Mouse (Mus musculus) kidney, embryonic 16.5 days (tissue): ENCODE data around the gene Il17rb. TPM values are rescaled to one million over a fixed set of nuclear protein-coding genes. Genes with fewer than 3 reads are reported as not detected.

Experiments
- ATAC-seq: fragments of 200-750 bp; cut with Nextera tagmentation; 2 replicates; pipeline ENCODE4 v1.8.0; 2017; ENCODE audit warnings: moderate TSS enrichment; ENCODE audit not compliant: low FRiP score, low TSS enrichment
- H3K27ac ChIP-seq: fragments of 300-500 bp; sonication (generic); 2 replicates; pipeline ENCODE4 v1.5.1; 2014; ENCODE audit warnings: low read length
- H3K27me3 ChIP-seq: fragments of 300-500 bp; sonication (generic); 2 replicates; pipeline ENCODE4 v1.6.1; 2014; ENCODE audit warnings: low read length, control low read depth, mixed read lengths; ENCODE audit not compliant: insufficient read depth
- H3K36me3 ChIP-seq: fragments of 300-500 bp; sonication (generic); 2 replicates; pipeline ENCODE4 v1.6.1; 2014; ENCODE audit warnings: low read length, control low read depth, mixed read lengths; ENCODE audit not compliant: insufficient read depth
- H3K4me1 ChIP-seq: fragments of 300-500 bp; sonication (generic); 2 replicates; pipeline ENCODE4 v1.6.1; 2014; ENCODE audit warnings: low read length, control low read depth, mixed read lengths; ENCODE audit not compliant: insufficient read depth
- H3K4me2 ChIP-seq: fragments of 300-500 bp; sonication (generic); replicated peaks from 2 replicates; pipeline ENCODE4 v1.6.1; 2014; ENCODE audit warnings: low read depth, low read length
- H3K4me3 ChIP-seq: fragments of 300-500 bp; sonication (generic); 2 replicates; pipeline ENCODE4 v1.5.1; 2014; ENCODE audit warnings: mild to moderate bottlenecking, low read length
- H3K9ac ChIP-seq: fragments of 300-500 bp; sonication (generic); replicated peaks from 2 replicates; pipeline ENCODE4 v1.6.1; 2014; ENCODE audit warnings: low read length
- H3K9me3 ChIP-seq: fragments of 300-500 bp; sonication (generic); 2 replicates; pipeline ENCODE4 v1.6.1; 2016; ENCODE audit warnings: low read length, control low read depth
- WGBS: fragments of 180-500 bp; shearing (Covaris S2); extraction: QIAGEN DNeasy Blood & Tissue Kit; methylation state at CpG from one replicate; pipeline ENCODE4 v1.1.7; 2014; 5-methylcytosine and 5-hydroxymethylcytosine counted together
- polyA plus RNA-seq: library from polyadenylated mRNA; unstranded; fragments of >200 nt; fragmentation: Nextera tagmentation; extraction: Ambion mirVana; gene quantifications from 2 replicates; pipeline ENCODE4 v1.2.1, GENCODE M21; 2015

Il17rb gene
- polyA plus RNA-seq, 1 experiment from 2014 or later = 0.79 TPM

DNA sequence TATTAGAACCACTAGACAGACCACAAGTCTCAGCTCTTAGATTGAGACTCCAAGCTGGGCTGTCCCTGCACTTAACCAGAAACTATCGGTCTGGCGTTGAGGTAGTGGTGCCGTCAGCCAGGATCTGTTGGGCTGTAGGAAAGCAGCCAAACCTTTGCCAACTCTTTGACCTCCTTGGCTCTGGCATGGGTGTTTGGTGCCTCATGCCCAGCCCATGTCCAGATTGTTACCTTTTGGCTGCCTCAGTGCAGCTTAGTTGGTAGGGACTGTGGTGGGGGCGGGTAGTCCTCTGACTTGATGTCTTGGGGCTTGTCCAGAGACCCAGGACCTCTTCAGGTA is 9.7 kb upstream of the Il17rb start:
- 100% methylated on average over 4 of the region's 4 CpGs for WGBS
- no peak overlapping the region for H3K9ac ChIP-seq
- H3K4me2 ChIP-seq = no peak overlapping the region
- H3K4me3 ChIP-seq = no peak overlapping the region
- no peak overlapping the region for H3K27ac ChIP-seq
- H3K27me3 ChIP-seq = no peaks in the 10 kb centered on the region
- no peak for ATAC-seq
- H3K9me3 ChIP-seq = no peaks in the 10 kb centered on the region
- H3K36me3 ChIP-seq = no peaks in the 10 kb centered on the region
- H3K4me1 ChIP-seq = 0 out of 2 replicates have a peak, but pooled peaks cover 4% of the 10 kb centered on the region

DNA sequence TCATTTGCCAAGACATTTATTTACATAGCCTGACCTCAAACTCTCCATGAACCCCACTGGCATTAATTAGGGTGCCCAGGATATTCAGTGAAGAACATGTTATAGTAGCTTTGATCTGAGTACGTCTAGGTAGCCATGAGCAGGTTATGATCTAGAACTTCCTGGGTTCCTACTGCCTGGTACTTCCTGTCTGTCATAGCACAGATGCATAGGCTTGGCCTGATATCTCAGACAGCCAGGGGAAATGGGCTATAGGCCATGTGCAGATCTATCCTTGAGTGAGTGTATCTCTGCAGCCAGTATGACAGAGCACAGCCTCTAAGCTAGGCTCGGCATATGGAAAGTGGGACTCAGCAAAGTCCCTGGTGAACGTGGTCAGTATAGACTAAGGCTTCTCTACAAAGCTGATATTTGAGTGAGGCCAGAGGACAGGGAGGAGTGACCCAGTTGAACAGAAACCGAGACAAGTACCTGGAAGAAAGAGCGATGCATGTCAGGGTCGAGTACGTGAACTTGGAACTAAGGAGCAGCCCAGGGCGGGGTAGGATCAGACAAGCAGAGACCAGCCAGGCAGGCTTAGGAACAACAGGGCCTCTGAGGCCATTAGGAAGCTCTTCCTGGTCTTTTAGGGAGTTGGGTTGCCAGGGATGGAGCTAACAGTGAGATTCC is 9.2 kb upstream of the Il17rb start:
- Histone ChIP-seq H3K27me3 (no peaks in the 10 kb centered on the region), H3K4me3 (no peak overlapping the region), H3K4me2 (no peak overlapping the region), H3K36me3 (no peaks in the 10 kb centered on the region), H3K9me3 (no peaks in the 10 kb centered on the region), H3K9ac (no peak overlapping the region), H3K4me1 (0 out of 2 replicates have a peak, but pooled peaks cover 4% of the 10 kb centered on the region), H3K27ac (no peak overlapping the region)
- ATAC-seq = no peak
- 80% methylated on average over 8 of the region's 8 CpGs for WGBS

DNA sequence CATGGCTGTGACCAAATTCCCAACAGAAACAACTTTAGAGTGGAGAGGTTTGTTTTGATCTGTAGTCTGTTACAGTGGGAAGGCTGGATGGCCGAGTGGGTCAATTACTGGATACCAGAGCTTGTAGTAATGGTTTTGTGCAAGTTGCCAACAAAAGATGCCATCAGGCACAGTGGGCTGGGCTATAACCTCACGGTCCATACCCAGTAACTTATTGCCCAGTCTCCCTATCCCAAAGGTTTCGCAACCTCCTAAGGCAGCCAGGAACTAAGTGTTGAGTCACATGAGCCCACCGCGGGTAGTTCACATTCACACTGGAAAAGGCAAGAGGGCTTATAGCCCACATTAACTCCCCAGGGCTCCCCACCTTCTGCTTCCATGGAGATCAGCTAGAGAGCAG is 8.0 kb upstream of the Il17rb start:
- no peak overlapping the region for H3K9ac ChIP-seq
- no peaks in the 10 kb centered on the region for H3K27me3 ChIP-seq
- WGBS = 80% methylated on average over 5 of the region's 5 CpGs
- H3K36me3 ChIP-seq = no peaks in the 10 kb centered on the region
- no peaks in the 10 kb centered on the region for H3K9me3 ChIP-seq
- no peak overlapping the region for H3K4me2 ChIP-seq
- no peak for ATAC-seq
- H3K4me1 ChIP-seq = 0 out of 2 replicates have a peak, but pooled peaks cover 4% of the 10 kb centered on the region
- H3K27ac ChIP-seq = no peak overlapping the region
- no peak overlapping the region for H3K4me3 ChIP-seq

DNA sequence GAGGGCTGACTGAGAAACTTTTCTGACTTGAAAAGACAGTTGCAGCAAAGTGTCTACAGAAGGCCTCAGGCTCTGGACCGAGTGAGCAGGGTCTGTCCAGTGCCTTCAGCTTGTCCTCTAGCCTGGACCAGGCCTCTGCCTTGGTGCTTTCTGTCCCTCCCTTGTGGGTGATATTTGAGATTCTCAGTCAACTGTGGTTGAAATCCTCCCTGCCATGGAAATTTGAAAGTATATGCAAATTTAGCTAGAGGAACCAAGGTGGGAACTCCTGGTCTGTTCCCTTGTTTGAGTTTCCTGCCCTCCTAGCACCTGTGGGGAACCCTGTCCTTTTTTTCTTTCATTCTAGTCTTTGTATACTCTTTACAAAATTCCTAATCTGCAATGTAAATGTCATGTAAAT is 6.3 kb upstream of the Il17rb start:
- ATAC-seq = no peak
- Histone ChIP-seq H3K4me2 (no peak overlapping the region), H3K4me1 (0 out of 2 replicates have a peak, but pooled peaks cover 5% of the 10 kb centered on the region), H3K4me3 (no peak overlapping the region), H3K27me3 (no peaks in the 10 kb centered on the region), H3K27ac (no peak overlapping the region), H3K36me3 (no peaks in the 10 kb centered on the region), H3K9ac (no peak overlapping the region), H3K9me3 (no peaks in the 10 kb centered on the region)
- 39% methylated on average over 1 of the region's 1 CpGs for WGBS

DNA sequence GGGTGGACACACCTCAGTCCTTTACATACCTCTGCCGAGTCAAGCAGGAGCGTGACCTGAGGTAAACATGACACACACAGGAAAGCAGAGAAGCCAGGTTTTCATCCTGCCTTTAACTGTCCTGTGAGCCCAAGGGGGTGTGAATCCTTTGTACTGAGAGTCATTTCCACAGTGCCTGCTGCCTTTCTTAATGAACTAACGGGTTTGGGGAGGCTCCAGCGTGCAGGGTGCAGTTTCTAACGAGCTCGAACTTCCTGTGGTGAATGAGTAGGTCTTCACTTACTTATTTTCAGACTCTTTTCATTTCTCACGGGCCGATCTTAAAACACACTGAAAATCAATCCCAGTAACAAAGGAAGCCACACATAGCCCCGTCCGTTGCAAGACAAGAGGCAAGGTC is 5.8 kb upstream of the Il17rb start:
- no peaks in the 10 kb centered on the region for H3K36me3 ChIP-seq
- no peaks in the 10 kb centered on the region for H3K27me3 ChIP-seq
- no peak for ATAC-seq
- no peak overlapping the region for H3K4me2 ChIP-seq
- no peak overlapping the region for H3K4me3 ChIP-seq
- WGBS = 42% methylated on average over 10 of the region's 10 CpGs
- 0 out of 2 replicates have a peak, but pooled peaks cover 8% of the 10 kb centered on the region for H3K4me1 ChIP-seq
- H3K27ac ChIP-seq = no peak overlapping the region
- H3K9ac ChIP-seq = no peak overlapping the region
- no peaks in the 10 kb centered on the region for H3K9me3 ChIP-seq

DNA sequence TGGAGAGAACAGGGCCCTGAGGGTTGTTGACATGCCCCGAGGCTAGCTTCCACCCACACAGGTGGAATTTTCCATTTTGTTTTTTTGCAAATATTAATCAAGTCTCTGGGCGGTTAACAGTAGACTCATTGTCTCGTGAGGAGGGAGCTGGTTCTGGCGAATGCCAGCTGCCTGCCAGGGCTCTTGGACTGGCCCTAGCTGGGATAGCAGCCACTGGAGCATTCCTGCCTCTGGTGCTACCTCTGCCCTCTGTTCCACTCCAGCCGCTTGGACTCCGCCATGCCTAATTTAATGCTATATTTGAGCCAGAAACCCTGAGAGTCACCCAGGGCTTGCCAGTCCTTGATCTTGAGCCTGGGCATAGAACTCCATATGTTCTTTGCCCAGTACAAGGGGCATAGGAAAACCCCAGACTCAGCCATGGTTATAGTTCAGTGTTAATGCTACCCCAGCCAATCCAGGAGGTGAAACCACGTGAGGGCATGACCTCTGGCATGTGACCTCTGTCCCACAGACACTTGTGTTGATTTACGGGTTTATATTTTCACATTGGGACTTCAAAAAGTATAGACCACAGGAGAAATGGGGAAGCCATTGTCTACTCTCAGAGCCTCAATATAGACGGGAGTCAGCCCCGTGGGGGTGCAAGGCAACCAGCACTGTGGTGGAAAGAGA is 3.3 kb upstream of the Il17rb start:
- no peak overlapping the region for H3K4me3 ChIP-seq
- no peaks in the 10 kb centered on the region for H3K9me3 ChIP-seq
- peaks cover 8% of the 10 kb centered on the region; the same call in 1 of the 2 replicates for H3K4me1 ChIP-seq
- WGBS = 62% methylated on average over 10 of the region's 10 CpGs
- H3K27me3 ChIP-seq = 0 out of 2 replicates have a peak, but pooled peaks cover 3% of the 10 kb centered on the region
- peak; percentile 55; the same call in 1 of the 2 replicates for ATAC-seq
- H3K9ac ChIP-seq = no peak overlapping the region
- H3K4me2 ChIP-seq = no peak overlapping the region
- no peaks in the 10 kb centered on the region for H3K36me3 ChIP-seq
- H3K27ac ChIP-seq = peak overlapping the region; percentile 41

DNA sequence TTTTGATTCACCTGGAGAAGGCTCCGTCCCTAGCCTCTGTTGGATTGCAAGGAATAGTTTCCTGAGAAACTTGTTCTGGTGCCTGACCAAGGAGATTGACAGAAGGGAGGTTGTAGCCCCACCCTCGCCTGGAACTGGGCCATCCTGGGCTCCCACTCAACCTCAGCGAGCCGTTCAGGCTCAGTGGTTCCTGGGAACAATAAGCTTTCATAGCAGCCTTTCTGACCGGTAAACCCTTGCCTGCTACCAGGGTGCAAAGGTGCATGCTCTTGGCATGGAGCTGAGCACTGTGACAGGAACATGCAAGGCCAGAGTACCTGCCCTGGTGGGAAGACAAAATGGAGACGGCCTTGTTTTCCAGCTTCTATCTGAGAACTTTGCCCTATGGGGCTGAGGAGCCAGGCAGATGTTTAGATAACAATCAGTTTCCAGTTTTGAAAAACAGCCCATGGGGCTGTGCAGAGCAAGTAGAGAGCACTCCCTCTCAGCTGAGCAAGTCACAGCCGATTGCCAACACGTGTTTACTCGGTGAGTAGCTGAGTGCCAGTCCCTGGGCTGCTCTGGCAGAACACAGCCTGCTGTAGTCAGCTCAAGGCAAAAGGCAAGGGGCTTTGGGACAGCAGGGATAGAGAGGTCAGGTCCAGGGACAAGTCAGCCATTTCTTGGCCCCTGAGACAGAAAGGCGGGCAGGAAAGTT is 1.3 kb upstream of the Il17rb start:
- H3K36me3 ChIP-seq = no peaks in the 10 kb centered on the region
- 0 out of 2 replicates have a peak, but pooled peaks cover 3% of the 10 kb centered on the region for H3K27me3 ChIP-seq
- peak overlapping the region; percentile 84 for H3K27ac ChIP-seq
- peaks cover 8% of the 10 kb centered on the region; the same call in 1 of the 2 replicates for H3K4me1 ChIP-seq
- H3K9me3 ChIP-seq = no peaks in the 10 kb centered on the region
- H3K9ac ChIP-seq = no peak overlapping the region
- no peak overlapping the region for H3K4me3 ChIP-seq
- 0 out of 2 replicates have a peak overlapping the region, but pooled peaks have one; percentile 6 for H3K4me2 ChIP-seq
- WGBS = 60% methylated on average over 10 of the region's 10 CpGs
- ATAC-seq = peak; percentile 70

DNA sequence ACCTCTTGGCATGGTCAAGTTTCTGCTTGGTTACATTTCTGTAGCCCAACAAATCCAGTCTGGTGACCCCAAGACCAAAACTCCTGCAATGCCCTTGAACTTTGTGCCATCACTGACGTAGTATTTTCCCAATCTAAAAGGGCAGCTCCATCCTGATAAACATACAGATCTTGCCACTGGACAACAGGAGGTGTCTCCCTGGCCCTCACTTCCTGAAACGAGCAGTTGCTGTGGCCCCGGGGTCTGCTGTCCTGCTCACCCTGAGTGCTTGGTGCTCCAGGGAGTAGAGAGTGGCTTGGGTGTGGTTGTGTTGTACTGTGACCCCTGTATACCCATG is 9.3 kb downstream of the Il17rb start:
- Histone ChIP-seq H3K27me3 (no peaks in the 10 kb centered on the region), H3K36me3 (peaks cover 23% of the 10 kb centered on the region), H3K4me1 (no peaks in the 10 kb centered on the region), H3K9me3 (no peaks in the 10 kb centered on the region), H3K4me2 (no peak overlapping the region), H3K27ac (no peak overlapping the region), H3K9ac (no peak overlapping the region), H3K4me3 (no peak overlapping the region)
- no peak for ATAC-seq
- 84% methylated on average over 3 of the region's 3 CpGs for WGBS

DNA sequence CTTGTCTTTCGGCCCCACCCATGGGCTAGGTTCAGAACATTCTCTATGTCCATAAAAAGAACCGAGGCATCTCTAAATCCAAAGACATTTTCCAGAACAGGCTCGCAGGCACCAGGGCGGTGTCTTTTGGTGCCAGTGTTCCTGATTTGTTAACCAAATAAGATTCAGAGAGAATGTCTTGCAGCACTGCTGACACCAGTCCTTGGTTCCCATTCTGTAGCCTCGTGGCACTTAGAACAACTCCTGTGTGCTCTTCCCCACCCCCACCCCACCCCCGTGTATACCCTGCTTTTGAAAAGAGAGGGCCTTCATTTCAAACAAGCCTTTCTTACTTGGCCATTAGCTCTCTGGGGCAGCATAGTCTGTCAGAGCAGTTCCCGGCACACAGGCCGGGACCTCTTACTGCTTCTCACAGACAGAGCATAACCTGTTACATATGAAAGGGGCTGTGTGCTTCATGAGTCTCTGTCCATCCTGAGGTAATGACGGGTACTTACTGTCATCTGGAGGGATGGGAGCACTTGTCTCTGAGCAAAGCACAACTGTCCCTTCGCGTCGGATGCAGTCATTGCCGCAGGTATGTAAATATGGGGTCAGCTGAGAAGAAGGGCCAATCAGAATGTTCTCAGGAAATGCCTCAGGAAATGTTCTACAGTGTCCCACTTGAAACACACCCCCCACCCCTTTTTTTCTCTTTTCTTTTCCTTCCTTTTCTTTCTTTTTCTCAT is 9.8 kb downstream of the Il17rb start:
- no peak for ATAC-seq
- WGBS = 86% methylated on average over 13 of the region's 13 CpGs
- no peaks in the 10 kb centered on the region for H3K4me1 ChIP-seq
- no peaks in the 10 kb centered on the region for H3K9me3 ChIP-seq
- no peak overlapping the region for H3K4me3 ChIP-seq
- no peak overlapping the region for H3K9ac ChIP-seq
- H3K27me3 ChIP-seq = no peaks in the 10 kb centered on the region
- H3K4me2 ChIP-seq = no peak overlapping the region
- no peak overlapping the region for H3K27ac ChIP-seq
- H3K36me3 ChIP-seq = peaks cover 27% of the 10 kb centered on the region
